ENCODE assay signal across 10 mouse cellular contexts in genomic region chrX:36987851-36988250, GRCm38 (mm10). TPM values are rescaled to one million over a fixed set of nuclear protein-coding genes. Genes with fewer than 3 reads are reported as not detected.
A peak's percentile ranks its signal among the peaks of the same experiment; 100 is the strongest.
DNase-seq lines count a peak whose midpoint lies in the region; ATAC-seq lines count a peak whose summit lies in the region.
"Had no signal": no experiment of that assay in that cellular context is flagged by ENCODE, and none has a peak within 500 bp of the region (broad histone marks: within the 10 kb centered on the region; RNA-seq: fewer than 3 reads in every experiment).

No protein-coding gene starts in this region.

- no peaks in the 10 kb centered on the region for H3K36me3 ChIP-seq in heart, embryonic 14.5 days (ENCODE audit: control insufficient read depth, insufficient read depth, low read length)
- no peaks in the 10 kb centered on the region for H3K36me3 ChIP-seq in hindbrain, embryonic 10.5 days
- H3K36me3 ChIP-seq in midbrain, embryonic 11.5 days (ENCODE audit: control insufficient read depth, insufficient read depth, low read length), result no peaks in the 10 kb centered on the region

- peaks cover 13 to 23% of the 10 kb centered on the region in 2 experiments for H3K4me1 ChIP-seq in heart, embryonic 14.5 days (ENCODE audit: control insufficient read depth in 2 of 2, insufficient read depth in 2 of 2, low read length in 2 of 2)
- H3K4me1 ChIP-seq in hindbrain, embryonic 10.5 days (replicated peaks), result 0 out of 2 replicates have a peak, but pooled peaks cover 10% of the 10 kb centered on the region
- peaks cover 4% of the 10 kb centered on the region; the same call in 1 of the 2 replicates for H3K4me1 ChIP-seq in midbrain, embryonic 11.5 days (ENCODE audit: control insufficient read depth, insufficient read depth, low read length)

- no peak for DNase-seq in heart, adult 18-20 months
- DNase-seq in hindbrain, embryonic 10.5 days (ENCODE audit: low spot score), result no peak
- DNase-seq in midbrain, embryonic 11.5 days (ENCODE audit: low spot score, missing footprints), result no peak
- DNase-seq in adrenal gland, adult 18-20 months (ENCODE audit: low spot score in 2 of 2), result no peak
- DNase-seq in gastrocnemius, postnatal 25 days, result no peak
- DNase-seq in kidney, postnatal 36 days, result no peak
- DNase-seq: lung, adult 18-20 months; right cerebral cortex, postnatal 25 days had no signal

- no peak overlapping the region for H3K27ac ChIP-seq in heart, embryonic 14.5 days (replicated peaks in 1 of 2; ENCODE audit: control insufficient read depth in 1 of 2, insufficient read depth in 1 of 2, low read depth in 2 of 2, low read length in 2 of 2)
- no peak overlapping the region for H3K27ac ChIP-seq in hindbrain, embryonic 10.5 days
- H3K27ac ChIP-seq in midbrain, embryonic 11.5 days (ENCODE audit: low read depth, low read length), result no peak overlapping the region

- WGBS in heart, embryonic 14.5 days, result 56% methylated on average over 4 of the region's 4 CpGs
- 73% methylated on average over 4 of the region's 4 CpGs for WGBS in hindbrain, embryonic 10.5 days
- 66% methylated on average over 4 of the region's 4 CpGs for WGBS in midbrain, embryonic 11.5 days

- no peak for ATAC-seq in heart, embryonic 14.5 days (ENCODE audit: insufficient number of reproducible peaks, insufficient read depth, low FRiP score, low read depth)
- ATAC-seq in CD4-positive, CD25-positive, alpha-beta regulatory T cell, adult 4 months, result peak; percentile 18
- ATAC-seq in midbrain, embryonic 11.5 days (ENCODE audit: low FRiP score), result no peak

- H3K27me3 ChIP-seq in heart, embryonic 14.5 days (ENCODE audit: control insufficient read depth, insufficient read depth, low read length), result no peaks in the 10 kb centered on the region
- H3K27me3 ChIP-seq in hindbrain, embryonic 10.5 days (ENCODE audit: insufficient read depth, poor library complexity, severe bottlenecking), result no peaks in the 10 kb centered on the region
- H3K27me3 ChIP-seq in midbrain, embryonic 11.5 days (ENCODE audit: control insufficient read depth, insufficient read depth, low read length), result no peaks in the 10 kb centered on the region

- peak overlapping the region; percentile 83 for H3K9ac ChIP-seq in heart, embryonic 14.5 days (ENCODE audit: low read length)
- H3K9ac ChIP-seq in midbrain, embryonic 11.5 days (ENCODE audit: low read length), result no peak overlapping the region

- H3K4me2 ChIP-seq in heart, embryonic 14.5 days (ENCODE audit: low read length), result peak overlapping the region; percentile 65
- H3K4me2 ChIP-seq in midbrain, embryonic 11.5 days, result peak overlapping the region; percentile 60

- H3K9me3 ChIP-seq in heart, embryonic 14.5 days (ENCODE audit: control insufficient read depth, low read length), result no peaks in the 10 kb centered on the region
- H3K9me3 ChIP-seq in hindbrain, embryonic 10.5 days, result peaks cover 3% of the 10 kb centered on the region; the same call in 1 of the 2 replicates
- H3K9me3 ChIP-seq in midbrain, embryonic 11.5 days (ENCODE audit: control insufficient read depth, low read length), result no peaks in the 10 kb centered on the region

- H3K4me3 ChIP-seq in heart, embryonic 14.5 days (ENCODE audit: control insufficient read depth in 1 of 2, insufficient read depth in 1 of 2, low read depth in 1 of 2, low read length in 2 of 2), result peak overlapping the region; percentile 65 to 72; a peak in 3 of 4 replicates
- H3K4me3 ChIP-seq in hindbrain, embryonic 10.5 days, result peak overlapping the region; percentile 66
- peak overlapping the region; percentile 51 for H3K4me3 ChIP-seq in midbrain, embryonic 11.5 days (ENCODE audit: low read depth, low read length)

RNA-seq across cellular contexts. Expression of gene Sept6, which starts 3.7 kb away (rescaled TPM):
- polyA plus RNA-seq in heart, embryonic 14.5 days (2014; fragmentation: Nextera tagmentation; extraction: Ambion mirVana), result 55.9 and 57.1 TPM in 2 replicates
- 1 to 10 TPM; 4.1 to 7.5 TPM for total RNA-seq in heart, adult 18-20 months (2021)
- 100 to 1,000 TPM; 150 to 159 TPM for polyA plus RNA-seq in CD4-positive, CD25-positive, alpha-beta regulatory T cell, adult 4 months (2017; shearing (Covaris generic))
- polyA plus RNA-seq in hindbrain, embryonic 10.5 days (2016; fragmentation: Nextera tagmentation; extraction: Ambion mirVana), result 37.5 and 46.3 TPM in 2 replicates
- polyA plus RNA-seq in midbrain, embryonic 11.5 days (2014; fragmentation: Nextera tagmentation; extraction: Ambion mirVana), result 47.5 and 50.0 TPM in 2 replicates
- 10 to 100 TPM; 17.2 to 18.5 TPM for total RNA-seq in adrenal gland, adult 18-20 months (2021)
- 1 to 10 TPM; 2.7 to 2.9 TPM for total RNA-seq in gastrocnemius, postnatal 25 days (2021)
